In the genomic region with DNA sequence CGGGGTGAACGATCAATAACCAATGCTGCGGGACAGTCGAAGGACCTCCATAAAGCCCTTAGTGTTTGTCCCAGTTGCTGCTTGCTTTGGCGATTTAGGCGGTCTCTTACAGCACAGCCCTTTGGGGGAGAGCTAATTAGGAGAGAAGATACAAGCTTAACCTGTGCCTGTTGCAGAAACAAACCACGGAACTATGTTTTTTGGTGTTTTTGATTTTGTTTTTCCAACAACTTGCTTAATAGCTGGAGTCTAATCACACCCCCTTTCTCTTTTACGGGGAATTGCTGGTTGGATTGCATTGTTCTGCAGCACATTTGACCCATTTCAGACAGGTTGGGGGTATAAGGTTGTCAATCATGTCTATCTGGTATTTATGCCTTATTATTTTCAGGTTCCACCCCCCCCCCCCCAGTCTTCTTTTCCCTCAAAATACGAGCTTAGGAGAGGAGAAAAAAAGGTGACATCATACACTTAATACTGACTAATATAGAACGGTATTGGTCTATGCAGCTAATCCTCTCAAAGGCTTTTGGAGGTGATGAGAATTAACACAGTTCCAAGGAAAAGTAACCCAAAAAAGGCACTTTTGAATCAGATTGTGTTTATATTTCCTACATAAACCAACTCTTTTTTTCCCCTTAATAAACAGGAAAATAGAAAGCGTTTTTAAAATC, we compare ENCODE assay signal across 8 mouse cellular contexts. TPM values are rescaled to one million over a fixed set of nuclear protein-coding genes. Genes with fewer than 3 reads are reported as not detected.
DNase-seq lines count a peak whose midpoint lies in the region; ATAC-seq and TF ChIP-seq lines count a peak whose summit lies in the region.

No protein-coding gene starts in this region.

- peak overlapping the region; percentile 80 for H3K9ac ChIP-seq in heart, adult 2 months (ENCODE audit: low read depth, low read length)
- peak overlapping the region; percentile 76 for H3K9ac ChIP-seq in limb, embryonic 14.5 days (ENCODE audit: low read depth, low read length, severe bottlenecking)
- peak overlapping the region; percentile 36; the same call in 1 of the 2 replicates for H3K9ac ChIP-seq in stomach, postnatal 0 days (ENCODE audit: low read length)

- 12% methylated on average over 11 of the region's 11 CpGs for WGBS in heart, adult 2 months
- 9% methylated on average over 11 of the region's 11 CpGs for WGBS in limb, embryonic 14.5 days
- 10% methylated on average over 11 of the region's 11 CpGs for WGBS in stomach, postnatal 0 days

- DNase-seq in heart, adult 2 months, result no peak
- no peak for DNase-seq in heart, postnatal 36 days
- DNase-seq in testis, postnatal 14 days (ENCODE audit: low spot score), result no peak
- DNase-seq in limb, embryonic 14.5 days (ENCODE audit: low spot score), result peak; percentile 5
- no peak for DNase-seq in stomach, postnatal 0 days (ENCODE audit: low spot score)
- DNase-seq in right cerebral cortex, postnatal 25 days, result no peak
- no peak for DNase-seq in left cerebral cortex, adult 9 months (ENCODE audit: low spot score in 2 of 2)

- no peaks in the 10 kb centered on the region for H3K27me3 ChIP-seq in heart, adult 2 months (ENCODE audit: control insufficient read depth, insufficient read depth, low read length)
- H3K27me3 ChIP-seq in testis, adult 2 months (ENCODE audit: control insufficient read depth, insufficient read depth, low read length), result no peaks in the 10 kb centered on the region
- H3K27me3 ChIP-seq in limb, embryonic 14.5 days (ENCODE audit: control insufficient read depth, insufficient read depth, low read length), result no peaks in the 10 kb centered on the region
- H3K27me3 ChIP-seq in stomach, postnatal 0 days (ENCODE audit: control insufficient read depth, insufficient read depth, low read length), result no peaks in the 10 kb centered on the region

- intact Hi-C loops in heart, adult 2 months (cut with DNase I), result loop anchor here (5.0 to 10.0 kb wide), 2 partner anchors 96 to 434 kb away; a partner anchor contains a TSS
- intact Hi-C loops in heart, postnatal 36 days (cut with DNase I), result no loop called here

- no peak for ATAC-seq in limb, embryonic 14.5 days (ENCODE audit: low FRiP score, low read depth)
- ATAC-seq in stomach, postnatal 0 days (ENCODE audit: low FRiP score, low TSS enrichment), result no peak

- TF ChIP-seq EP300 in heart, adult 2 months (IDR thresholded peaks at IDR 0.05; ENCODE audit: insufficient read depth, low read depth, low read length), result no peak
- no peak for TF ChIP-seq EP300 in stomach, postnatal 0 days (optimal IDR thresholded peaks at IDR 0.05)

- no peaks in the 10 kb centered on the region for H3K9me3 ChIP-seq in limb, embryonic 14.5 days (ENCODE audit: control insufficient read depth, low read length)
- H3K9me3 ChIP-seq in stomach, postnatal 0 days (ENCODE audit: control insufficient read depth, low read length), result no peaks in the 10 kb centered on the region

- peak overlapping the region; percentile 71 for H3K27ac ChIP-seq in heart, adult 2 months
- H3K27ac ChIP-seq in testis, adult 2 months (ENCODE audit: control insufficient read depth, insufficient read depth, low read depth, low read length), result no peak overlapping the region
- H3K27ac ChIP-seq in limb, embryonic 14.5 days (replicated peaks; ENCODE audit: low read depth, low read length), result 0 out of 2 replicates have a peak overlapping the region, but pooled peaks have one; percentile 38
- H3K27ac ChIP-seq in stomach, postnatal 0 days (replicated peaks), result no peak overlapping the region

- H3K79me2 ChIP-seq in heart, adult 2 months (replicated peaks; ENCODE audit: control insufficient read depth, insufficient read depth, low read length), result no peaks in the 10 kb centered on the region

- no peak for TF ChIP-seq POLR2A in heart, adult 2 months (IDR thresholded peaks at IDR 0.05; ENCODE audit: insufficient read depth, low read depth, low read length)
- TF ChIP-seq POLR2A in testis, adult 2 months (IDR thresholded peaks at IDR 0.05; ENCODE audit: control insufficient read depth, low read depth, low read length), result no peak
- TF ChIP-seq POLR2A in limb, embryonic 14.5 days (IDR thresholded peaks at IDR 0.05; ENCODE audit: borderline replicate concordance, extremely low read depth, insufficient read depth, insufficient read length), result no peak

- peak; percentile 20; the same call in 1 of the 2 replicates for TF ChIP-seq CTCF in heart, adult 2 months (IDR thresholded peaks at IDR 0.05)
- TF ChIP-seq CTCF in testis, adult 2 months (IDR thresholded peaks at IDR 0.05; ENCODE audit: control insufficient read depth, insufficient read depth, insufficient replicate concordance, low read depth, low read length), result no peak
- TF ChIP-seq CTCF in stomach, postnatal 0 days (IDR thresholded peaks at IDR 0.05; ENCODE audit: low read depth), result peak; percentile 19; the same call in 1 of the 2 replicates

- H3K4me1 ChIP-seq in heart, adult 2 months (ENCODE audit: control insufficient read depth, insufficient read depth, low read length), result no peaks in the 10 kb centered on the region
- peaks cover 2% of the 10 kb centered on the region; the same call in 1 of the 2 replicates for H3K4me1 ChIP-seq in testis, adult 2 months (ENCODE audit: control insufficient read depth, insufficient read depth, low read length)
- H3K4me1 ChIP-seq in limb, embryonic 14.5 days (ENCODE audit: control insufficient read depth, insufficient read depth, low read length), result peaks cover 3% of the 10 kb centered on the region; the same call in 1 of the 2 replicates
- no peaks in the 10 kb centered on the region for H3K4me1 ChIP-seq in stomach, postnatal 0 days (replicated peaks; ENCODE audit: control insufficient read depth, insufficient read depth)

- peak overlapping the region; percentile 57 for H3K4me3 ChIP-seq in heart, adult 2 months
- peak overlapping the region; percentile 83 for H3K4me3 ChIP-seq in testis, adult 2 months (ENCODE audit: control insufficient read depth, low read depth, low read length)
- H3K4me3 ChIP-seq in limb, embryonic 14.5 days (replicated peaks; ENCODE audit: low read length), result peak overlapping the region; percentile 84
- peak overlapping the region; percentile 74 for H3K4me3 ChIP-seq in stomach, postnatal 0 days (ENCODE audit: low read depth, low read length)

- H3K36me3 ChIP-seq in heart, adult 2 months (ENCODE audit: control insufficient read depth, insufficient read depth, low read length), result no peaks in the 10 kb centered on the region
- no peaks in the 10 kb centered on the region for H3K36me3 ChIP-seq in testis, adult 2 months (ENCODE audit: control insufficient read depth, insufficient read depth, low read length)
- no peaks in the 10 kb centered on the region for H3K36me3 ChIP-seq in limb, embryonic 14.5 days (ENCODE audit: control insufficient read depth, insufficient read depth, low read length)
- no peaks in the 10 kb centered on the region for H3K36me3 ChIP-seq in stomach, postnatal 0 days (ENCODE audit: control insufficient read depth, insufficient read depth, low read length)

- peak overlapping the region; percentile 86 for H3K4me2 ChIP-seq in limb, embryonic 14.5 days (replicated peaks; ENCODE audit: low read depth, low read length, severe bottlenecking)
- H3K4me2 ChIP-seq in stomach, postnatal 0 days (replicated peaks; ENCODE audit: low read depth), result peak overlapping the region; percentile 99

RNA-seq across cellular contexts. Expression of a gene that starts 1.0 kb away (rescaled TPM):
- 10 to 100 TPM; 11.2 to 12.3 TPM for total RNA-seq in heart, adult 2 months (2021)
- 5.2 and 6.9 TPM in 2 replicates for polyA plus RNA-seq in heart, adult 2 months (2012; rRNA removed)
- total RNA-seq in heart, postnatal 36 days (2021), result 10 to 100 TPM in 1 of 2 experiments, 1 to 10 TPM in 1; 9.9 to 13.5 TPM
- 9.2 and 12.0 TPM in 2 replicates for polyA plus RNA-seq in testis, adult 2 months (2012; rRNA removed)
- 11.7 and 12.7 TPM in 2 replicates for polyA plus RNA-seq in limb, embryonic 14.5 days (2012; rRNA removed)
- 14.4 and 18.0 TPM in 2 replicates for polyA plus RNA-seq in limb, embryonic 14.5 days (2014; fragmentation: Nextera tagmentation; extraction: Ambion mirVana)
- polyA plus RNA-seq in stomach, postnatal 0 days (2015; fragmentation: Nextera tagmentation; extraction: Ambion mirVana), result 3.7 and 4.8 TPM in 2 replicates

RNA-seq across cellular contexts. Expression of a gene that starts 1.6 kb away (rescaled TPM):
- 1 to 10 TPM; 5.1 to 7.3 TPM for total RNA-seq in heart, adult 2 months (2021)
- 2.7 and 2.9 TPM in 2 replicates for polyA plus RNA-seq in heart, adult 2 months (2012; rRNA removed)
- total RNA-seq in heart, postnatal 36 days (2021), result 1 to 10 TPM; 4.9 to 5.7 TPM
- 7.8 and 8.7 TPM in 2 replicates for polyA plus RNA-seq in testis, adult 2 months (2012; rRNA removed)
- polyA plus RNA-seq in limb, embryonic 14.5 days (2012; rRNA removed), result 8.9 and 11.6 TPM in 2 replicates
- polyA plus RNA-seq in limb, embryonic 14.5 days (2014; fragmentation: Nextera tagmentation; extraction: Ambion mirVana), result 2.8 and 5.1 TPM in 2 replicates
- 0.48 and 1.1 TPM in 2 replicates for polyA plus RNA-seq in stomach, postnatal 0 days (2015; fragmentation: Nextera tagmentation; extraction: Ambion mirVana)

Comparison
In these comparisons a context has a peak if more than half of its experiments do, and no peak if none do; other contexts are left out.
1. H3K27ac ChIP-seq: peak in heart, adult 2 months (single experiment) and limb, embryonic 14.5 days (single experiment); none in testis, adult 2 months (single experiment) and stomach, postnatal 0 days (single experiment).
2. Peak in every context shown above with its lines, with median percentiles within 50 percentile points of each other: H3K4me3 ChIP-seq and H3K9ac ChIP-seq.